Mouse (Mus musculus): ENCODE measurements around the gene Efnb2.

- TF ChIP-seq POLR2A (IDR thresholded peaks at IDR 0.05; ENCODE audit: borderline replicate concordance, extremely low read depth, insufficient read depth, insufficient read length, poor library complexity, severe bottlenecking) (no peak), CTCF (IDR thresholded peaks at IDR 0.05; ENCODE audit: borderline replicate concordance, extremely low read depth, insufficient read depth, insufficient read length) (no peak)
Measured at GRCm38 (mm10) chr8:8569280-8569679, 91.8 kb downstream of the Efnb2 start.

All from brain, embryonic 14.5 days (tissue).